Mouse (Mus musculus) liver, embryonic 15.5 days (tissue): ENCODE measurements at regions not wholly inside any gene's neighbourhood (a gene's known extent, or its start where the extent isn't known, plus 50 kb on each side); places are given as distances from the start of the nearest gene placed in this dataset.
A peak's percentile ranks its signal among the peaks of the same experiment; 100 is the strongest.

Experiments used
- ATAC-seq: fragments of 200-750 bp; cut with Nextera tagmentation; 2 replicates; pipeline ENCODE4 v1.8.0; 2017; ENCODE audit warnings: moderate number of reproducible peaks, mild to moderate bottlenecking, moderate library complexity; ENCODE audit not compliant: insufficient read depth
- H3K27ac ChIP-seq: fragments of 300-500 bp; sonication (generic); replicated peaks from 2 replicates; pipeline ENCODE4 v1.5.1; 2015; ENCODE audit warnings: mild to moderate bottlenecking, inconsistent platforms
- H3K27me3 ChIP-seq: fragments of 300-500 bp; sonication (generic); 2 replicates; pipeline ENCODE4 v1.6.1; 2015; ENCODE audit warnings: mild to moderate bottlenecking, inconsistent platforms
- H3K36me3 ChIP-seq: fragments of 300-500 bp; sonication (generic); replicated peaks from 2 replicates; pipeline ENCODE4 v1.6.1; 2015; ENCODE audit warnings: moderate library complexity, mild to moderate bottlenecking, inconsistent platforms
- H3K4me1 ChIP-seq: fragments of 300-500 bp; sonication (generic); replicated peaks from 2 replicates; pipeline ENCODE4 v1.6.1; 2015; ENCODE audit warnings: inconsistent platforms
- H3K4me2 ChIP-seq: fragments of 300-500 bp; sonication (generic); 2 replicates; pipeline ENCODE4 v1.6.1; 2015; ENCODE audit warnings: moderate library complexity, mild to moderate bottlenecking, inconsistent platforms
- H3K4me3 ChIP-seq: fragments of 300-500 bp; sonication (generic); replicated peaks from 2 replicates; pipeline ENCODE4 v1.5.1; 2015; ENCODE audit warnings: mild to moderate bottlenecking, inconsistent platforms
- H3K9ac ChIP-seq: fragments of 300-500 bp; sonication (generic); 2 replicates; pipeline ENCODE4 v1.6.1; 2015; ENCODE audit warnings: moderate library complexity, mild to moderate bottlenecking, inconsistent platforms
- H3K9me3 ChIP-seq: fragments of 300-500 bp; sonication (generic); replicated peaks from 2 replicates; pipeline ENCODE4 v1.6.1; 2016; ENCODE audit warnings: inconsistent platforms
- WGBS: fragments of 180-500 bp; shearing (Covaris S2); methylation state at CpG from one replicate; pipeline ENCODE4 v1.1.7; 2015; ENCODE audit warnings: mixed read lengths; ENCODE audit not compliant: insufficient replicate concordance; 5-methylcytosine and 5-hydroxymethylcytosine counted together

GRCm38 (mm10) chr4:124310594-124310993 is 300.0 kb downstream of the 3100002H09Rik start:
- no peaks in the 10 kb centered on the region for H3K9me3 ChIP-seq
- 0 out of 2 replicates have a peak, but pooled peaks cover 3% of the 10 kb centered on the region for H3K27me3 ChIP-seq
- H3K4me2 ChIP-seq: no peak overlapping the region
- no peak overlapping the region for H3K4me3 ChIP-seq
- no peak for ATAC-seq
- no peaks in the 10 kb centered on the region for H3K36me3 ChIP-seq
- WGBS: 20% methylated on average over 10 of the region's 10 CpGs
- no peak overlapping the region for H3K27ac ChIP-seq
- H3K9ac ChIP-seq: no peak overlapping the region
- H3K4me1 ChIP-seq: no peaks in the 10 kb centered on the region

- WGBS: 51% methylated on average over 10 of the region's 10 CpGs
- no peak for ATAC-seq
- Histone ChIP-seq H3K36me3 (no peaks in the 10 kb centered on the region), H3K4me3 (no peak overlapping the region), H3K9ac (no peak overlapping the region), H3K27ac (no peak overlapping the region), H3K9me3 (no peaks in the 10 kb centered on the region), H3K27me3 (0 out of 2 replicates have a peak, but pooled peaks cover 3% of the 10 kb centered on the region), H3K4me2 (no peak overlapping the region), H3K4me1 (no peaks in the 10 kb centered on the region)
Measured at GRCm38 (mm10) chr4:124305871-124306555, 304.6 kb downstream of the 3100002H09Rik start.

DNA sequence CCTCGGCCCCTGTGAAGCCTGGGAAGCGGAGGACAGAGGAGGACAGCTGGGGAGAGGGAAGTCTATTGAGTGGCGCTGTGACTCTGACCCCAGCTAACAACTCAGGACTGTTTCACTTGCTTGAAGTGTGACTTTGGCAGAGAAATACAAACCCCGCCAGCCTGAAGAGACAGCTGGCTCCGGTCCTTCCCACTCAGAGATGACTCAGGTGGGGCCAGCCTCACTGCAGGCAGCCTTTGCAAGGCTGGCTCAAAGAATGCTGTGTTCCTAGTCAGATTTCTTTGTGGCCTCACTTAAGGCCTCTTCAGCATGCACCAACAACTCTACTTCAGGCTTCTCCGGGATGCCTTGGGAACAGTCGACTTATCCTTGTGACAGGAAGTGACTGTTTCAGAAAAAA is 307.7 kb downstream of the 3100002H09Rik start:
- Histone ChIP-seq H3K4me2 (no peak overlapping the region), H3K27me3 (no peaks in the 10 kb centered on the region), H3K36me3 (no peaks in the 10 kb centered on the region), H3K9ac (no peak overlapping the region), H3K9me3 (no peaks in the 10 kb centered on the region), H3K4me3 (no peak overlapping the region), H3K27ac (no peak overlapping the region), H3K4me1 (no peaks in the 10 kb centered on the region)
- 56% methylated on average over 7 of the region's 7 CpGs for WGBS
- ATAC-seq: no peak

DNA sequence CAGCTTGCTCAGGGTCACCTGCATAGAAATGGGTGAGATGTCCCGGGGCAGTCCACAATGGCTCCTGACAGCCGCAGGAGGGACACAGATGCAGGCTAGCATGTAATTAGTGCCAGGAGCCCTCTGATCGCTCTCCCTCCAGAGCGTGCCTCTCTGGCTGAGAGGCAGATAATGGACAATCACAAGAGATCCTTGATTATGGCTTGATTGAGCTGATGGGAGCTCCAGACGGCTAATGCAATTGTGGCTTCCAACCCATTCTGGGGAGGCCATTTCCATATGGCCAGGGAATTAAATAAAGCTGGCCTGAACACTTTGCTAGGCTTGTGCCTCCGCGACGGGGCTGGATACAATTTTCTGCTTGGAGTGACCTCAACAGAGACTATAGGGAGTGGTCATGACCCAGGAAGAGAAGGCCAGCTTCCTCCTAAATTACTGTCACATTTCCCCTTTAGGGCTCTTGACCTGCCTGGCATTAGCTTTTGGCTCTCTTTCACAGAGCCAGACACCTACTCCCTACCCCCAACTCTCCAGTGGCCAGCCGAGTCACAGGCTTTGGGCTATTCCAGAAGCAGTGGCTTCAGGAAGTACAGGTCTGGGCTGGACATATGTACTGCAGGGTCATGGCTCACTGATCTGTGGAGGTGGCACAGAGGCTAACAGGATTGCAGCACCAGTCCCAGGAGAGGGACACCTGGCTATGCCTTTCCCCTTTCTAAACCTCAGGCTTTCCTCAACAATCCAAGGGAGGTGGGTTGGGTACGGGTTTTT is 311.8 kb downstream of the 3100002H09Rik start:
- Histone ChIP-seq H3K27ac (no peak overlapping the region), H3K4me3 (no peak overlapping the region), H3K9me3 (no peaks in the 10 kb centered on the region), H3K4me2 (no peak overlapping the region), H3K27me3 (no peaks in the 10 kb centered on the region), H3K36me3 (no peaks in the 10 kb centered on the region), H3K4me1 (no peaks in the 10 kb centered on the region), H3K9ac (no peak overlapping the region)
- 66% methylated on average over 10 of the region's 10 CpGs for WGBS
- ATAC-seq: no peak

GRCm38 (mm10) chr4:124292254-124292653 is 318.3 kb downstream of the 3100002H09Rik start:
- Histone ChIP-seq H3K4me1 (no peaks in the 10 kb centered on the region), H3K27ac (no peak overlapping the region), H3K9ac (no peak overlapping the region), H3K4me2 (no peak overlapping the region), H3K9me3 (no peaks in the 10 kb centered on the region), H3K4me3 (no peak overlapping the region), H3K27me3 (no peaks in the 10 kb centered on the region), H3K36me3 (no peaks in the 10 kb centered on the region)
- ATAC-seq: no peak
- WGBS: 47% methylated on average over 17 of the region's 17 CpGs

DNA sequence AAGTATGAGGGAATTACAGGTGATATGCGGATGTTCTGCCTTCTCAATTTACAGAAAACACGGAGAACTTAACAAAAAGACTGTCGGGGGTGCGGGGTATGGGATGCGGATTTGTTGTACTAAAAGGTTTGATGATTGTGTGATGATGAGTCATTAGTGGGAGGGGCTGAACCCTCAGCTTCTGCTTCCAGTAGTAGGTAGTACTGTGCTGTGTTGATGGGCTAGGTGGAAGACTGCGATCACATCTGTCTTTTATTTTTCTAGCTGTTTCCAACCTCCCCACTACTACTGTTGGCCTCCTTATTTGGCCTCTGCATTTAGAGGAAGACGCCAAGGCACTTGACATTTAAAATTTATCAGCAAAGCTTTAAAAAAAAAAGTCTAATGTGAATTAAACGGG is 318.8 kb downstream of the 3100002H09Rik start:
- WGBS: 58% methylated on average over 8 of the region's 8 CpGs
- Histone ChIP-seq H3K27me3 (no peaks in the 10 kb centered on the region), H3K9me3 (no peaks in the 10 kb centered on the region), H3K9ac (no peak overlapping the region), H3K4me1 (no peaks in the 10 kb centered on the region), H3K36me3 (no peaks in the 10 kb centered on the region), H3K4me3 (no peak overlapping the region), H3K4me2 (no peak overlapping the region), H3K27ac (no peak overlapping the region)
- ATAC-seq: no peak

- Histone ChIP-seq H3K4me3 (no peak overlapping the region), H3K9me3 (no peaks in the 10 kb centered on the region), H3K9ac (no peak overlapping the region), H3K27ac (no peak overlapping the region), H3K4me1 (no peaks in the 10 kb centered on the region), H3K4me2 (no peak overlapping the region), H3K36me3 (no peaks in the 10 kb centered on the region), H3K27me3 (no peaks in the 10 kb centered on the region)
- ATAC-seq: no peak
- 57% methylated on average over 6 of the region's 6 CpGs for WGBS
Measured at GRCm38 (mm10) chr4:124287471-124287870, 323.1 kb downstream of the 3100002H09Rik start.

GRCm38 (mm10) chr4:124278681-124279080 is 331.9 kb downstream of the 3100002H09Rik start:
- no peaks in the 10 kb centered on the region for H3K36me3 ChIP-seq

DNA sequence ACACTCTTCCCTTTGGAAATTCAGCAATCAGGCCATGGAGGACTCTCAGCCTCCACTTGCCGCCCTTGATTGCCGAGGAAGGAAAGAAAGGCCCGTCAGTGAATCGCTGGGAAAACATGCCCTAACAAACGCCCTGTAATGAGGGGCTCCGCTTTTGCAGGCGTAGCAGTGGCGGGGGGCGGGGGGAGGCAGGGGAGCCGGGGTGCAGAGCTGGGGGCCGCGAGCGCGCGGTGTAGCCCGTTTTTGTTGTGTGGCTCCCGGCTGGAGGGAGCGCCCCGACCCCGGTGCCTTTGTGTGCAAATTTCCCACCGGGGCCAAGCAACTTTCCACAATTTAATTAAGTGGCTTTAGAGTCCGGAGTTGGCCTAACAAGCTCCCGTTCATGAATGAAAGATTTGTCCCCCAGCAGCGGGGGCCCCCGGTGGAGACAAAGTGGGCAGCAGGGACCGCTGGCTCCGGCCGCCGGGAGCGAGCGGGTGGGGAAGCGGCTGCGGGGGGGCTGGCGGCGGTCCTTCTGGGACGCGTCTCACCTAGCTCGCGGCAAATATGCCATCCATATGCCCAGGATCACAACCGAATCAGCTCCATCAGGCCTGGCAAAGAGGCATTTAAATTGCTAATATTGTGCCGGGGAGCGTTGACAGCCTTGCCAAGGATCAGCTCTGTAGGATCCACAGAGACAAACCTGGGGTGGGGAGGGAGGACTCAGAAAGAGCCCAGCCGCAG is 333.0 kb downstream of the 3100002H09Rik start:
- peak overlapping the region; percentile 14 for H3K4me3 ChIP-seq
- peaks cover 41% of the 10 kb centered on the region for H3K27me3 ChIP-seq
- no peak overlapping the region for H3K27ac ChIP-seq
- H3K4me1 ChIP-seq: no peaks in the 10 kb centered on the region
- H3K9ac ChIP-seq: no peak overlapping the region
- no peaks in the 10 kb centered on the region for H3K36me3 ChIP-seq
- no peak for ATAC-seq
- 3% methylated on average over 43 of the region's 43 CpGs for WGBS
- peak overlapping the region; percentile 49 for H3K4me2 ChIP-seq
- no peaks in the 10 kb centered on the region for H3K9me3 ChIP-seq

More at GRCm38 (mm10) chr4:124278681-124279080, 331.9 kb downstream of the 3100002H09Rik start:
- ATAC-seq: no peak
- no peak overlapping the region for H3K27ac ChIP-seq
- no peak overlapping the region for H3K4me3 ChIP-seq
- no peaks in the 10 kb centered on the region for H3K9me3 ChIP-seq
- no peaks in the 10 kb centered on the region for H3K4me1 ChIP-seq
- H3K27me3 ChIP-seq: peaks cover 41% of the 10 kb centered on the region
- H3K9ac ChIP-seq: no peak overlapping the region
- H3K4me2 ChIP-seq: no peak overlapping the region
- WGBS: 21% methylated on average over 10 of the region's 10 CpGs

- no peaks in the 10 kb centered on the region for H3K4me1 ChIP-seq
- peak overlapping the region; percentile 49 for H3K4me2 ChIP-seq
- no peak overlapping the region for H3K27ac ChIP-seq
- WGBS: 6% methylated on average over 21 of the region's 21 CpGs
- peak overlapping the region; percentile 14 for H3K4me3 ChIP-seq
- peaks cover 41% of the 10 kb centered on the region for H3K27me3 ChIP-seq
- H3K36me3 ChIP-seq: no peaks in the 10 kb centered on the region
- no peak overlapping the region for H3K9ac ChIP-seq
- no peak for ATAC-seq
- no peaks in the 10 kb centered on the region for H3K9me3 ChIP-seq
Measured at GRCm38 (mm10) chr4:124276741-124277455, 333.7 kb downstream of the 3100002H09Rik start.
